Mouse (Mus musculus): ENCODE data around the gene Emsy.
A peak's percentile ranks its signal among the peaks of the same experiment; 100 is the strongest.

Gene Emsy

GRCm38 (mm10) chr7:98543853-98544370 lies 112.7 kb downstream of the Emsy start:
- DNase-seq (ENCODE audit: inconsistent age in 2 of 2, low spot score in 1 of 2), result no peak

DNA sequence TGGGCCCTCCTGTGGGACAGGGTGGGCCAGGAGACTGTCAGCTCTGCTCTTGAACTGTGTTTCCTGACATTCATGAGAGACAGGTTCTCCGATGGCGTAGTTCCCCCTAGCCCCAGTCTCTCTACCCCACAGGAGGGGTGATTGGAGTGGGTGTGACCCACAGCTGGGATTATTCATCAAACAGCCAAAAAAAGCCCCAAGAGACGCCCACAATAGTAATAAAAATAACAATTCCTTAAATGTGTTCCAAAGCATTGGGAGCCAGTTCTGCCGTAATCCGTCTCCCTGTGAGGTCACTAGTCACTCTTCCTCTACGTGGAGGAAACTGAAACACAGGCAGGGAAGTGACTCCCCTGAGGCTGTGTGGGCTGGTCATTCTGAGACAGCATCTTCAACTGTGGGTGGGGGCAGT lies 113.8 kb downstream of the Emsy start:
- peak; percentile 31 to 65 for DNase-seq (ENCODE audit: inconsistent age in 2 of 2, low spot score in 1 of 2)

GRCm38 (mm10) chr7:98542267-98542666 lies 114.3 kb downstream of the Emsy start:
- DNase-seq (ENCODE audit: inconsistent age in 2 of 2, low spot score in 1 of 2), result no peak

- DNase-seq (ENCODE audit: inconsistent age in 2 of 2, low spot score in 1 of 2), result no peak
Observed at GRCm38 (mm10) chr7:98541564-98541963, 115.0 kb downstream of the Emsy start.

GRCm38 (mm10) chr7:98540879-98541278 lies 115.7 kb downstream of the Emsy start:
- DNase-seq (ENCODE audit: inconsistent age in 2 of 2, low spot score in 1 of 2), result no peak

- DNase-seq (ENCODE audit: inconsistent age in 2 of 2, low spot score in 1 of 2), result peak in 1 of 2 experiments; percentile 24
Observed at GRCm38 (mm10) chr7:98537967-98538573, 118.5 kb downstream of the Emsy start.

DNA sequence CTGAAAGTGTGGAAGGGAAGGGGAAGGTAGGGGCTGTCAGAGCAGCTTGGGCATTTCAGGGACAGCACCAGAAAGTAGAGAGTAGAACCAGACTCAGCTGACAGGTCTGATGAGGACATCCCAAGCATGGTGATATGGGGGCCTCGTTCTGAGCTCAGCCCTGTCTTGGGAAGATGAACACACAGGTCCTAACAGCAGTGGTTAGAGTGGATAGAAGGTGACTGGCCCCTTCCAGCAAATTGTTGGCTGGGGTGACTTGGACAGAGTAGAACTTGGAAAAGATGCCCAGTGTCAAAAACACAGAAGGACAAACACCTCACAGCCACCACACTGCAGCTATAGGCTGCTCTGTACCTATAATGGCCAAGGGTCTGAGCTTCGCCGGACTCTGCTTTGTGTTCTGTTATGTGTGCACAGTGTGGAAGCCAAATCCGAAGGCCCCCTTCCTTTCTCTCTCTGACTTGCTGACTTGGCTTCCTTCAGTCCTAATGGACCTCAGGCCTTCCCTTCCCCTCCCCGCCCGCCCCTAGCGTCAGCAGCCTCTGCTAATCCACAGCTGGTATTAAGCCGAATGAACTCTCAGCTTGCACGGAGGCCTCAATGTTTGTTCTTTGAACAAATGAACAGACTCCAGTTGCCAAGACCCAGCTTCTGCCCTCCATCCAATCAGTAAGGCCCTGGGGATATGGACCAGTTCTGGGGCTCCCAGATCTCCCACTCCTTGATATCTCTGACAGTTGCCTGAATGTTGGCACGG lies 119.2 kb downstream of the Emsy start:
- no peak for DNase-seq (ENCODE audit: inconsistent age in 2 of 2, low spot score in 1 of 2)

Measured in adrenal gland, adult (tissue).